Mouse (Mus musculus): ENCODE measurements around the gene Polr1e.
A peak's percentile ranks its signal among the peaks of the same experiment; 100 is the strongest.
"Not testable (repeated sequence)": the region's sequence is repeated elsewhere in the genome, so short reads cannot be mapped to it uniquely, and the experiment has no call there.

Gene Polr1e

GRCm38 (mm10) chr4:45047956-45048355 lies 29.6 kb downstream of the Polr1e start:
- no peak for DNase-seq (ENCODE audit: extremely low spot score, low read depth, low spot score)

- DNase-seq (ENCODE audit: extremely low spot score, low read depth, low spot score) = no peak
These were observed 36.5 kb downstream of the Polr1e start for GRCm38 (mm10) chr4:45054862-45055261.

DNA sequence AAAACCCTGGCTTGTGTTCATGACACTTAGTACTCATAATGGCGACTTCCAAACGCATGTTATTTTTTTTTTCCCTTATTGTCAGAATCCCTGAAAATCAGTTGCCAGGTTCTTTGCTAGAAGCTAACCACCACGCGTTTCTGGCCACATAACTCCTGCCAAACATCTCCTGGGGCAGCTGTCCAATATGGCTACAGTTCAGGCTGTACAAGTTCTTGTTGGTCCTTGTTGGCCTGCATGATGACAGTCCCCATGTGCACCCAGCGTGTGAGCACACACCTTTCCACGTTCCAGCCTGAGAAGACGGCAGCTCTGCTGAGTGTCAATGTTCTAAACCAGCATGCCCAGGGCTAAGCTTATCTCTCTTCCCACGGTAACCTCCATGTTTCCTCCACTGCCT lies 37.1 kb downstream of the Polr1e start:
- no peak for DNase-seq (ENCODE audit: extremely low spot score, low read depth, low spot score)

GRCm38 (mm10) chr4:45063836-45064235 lies 45.5 kb downstream of the Polr1e start:
- not testable (repeated sequence) for DNase-seq (ENCODE audit: extremely low spot score, low read depth, low spot score)

GRCm38 (mm10) chr4:45064577-45064976 lies 46.2 kb downstream of the Polr1e start:
- DNase-seq (ENCODE audit: extremely low spot score, low read depth, low spot score) = no peak

DNA sequence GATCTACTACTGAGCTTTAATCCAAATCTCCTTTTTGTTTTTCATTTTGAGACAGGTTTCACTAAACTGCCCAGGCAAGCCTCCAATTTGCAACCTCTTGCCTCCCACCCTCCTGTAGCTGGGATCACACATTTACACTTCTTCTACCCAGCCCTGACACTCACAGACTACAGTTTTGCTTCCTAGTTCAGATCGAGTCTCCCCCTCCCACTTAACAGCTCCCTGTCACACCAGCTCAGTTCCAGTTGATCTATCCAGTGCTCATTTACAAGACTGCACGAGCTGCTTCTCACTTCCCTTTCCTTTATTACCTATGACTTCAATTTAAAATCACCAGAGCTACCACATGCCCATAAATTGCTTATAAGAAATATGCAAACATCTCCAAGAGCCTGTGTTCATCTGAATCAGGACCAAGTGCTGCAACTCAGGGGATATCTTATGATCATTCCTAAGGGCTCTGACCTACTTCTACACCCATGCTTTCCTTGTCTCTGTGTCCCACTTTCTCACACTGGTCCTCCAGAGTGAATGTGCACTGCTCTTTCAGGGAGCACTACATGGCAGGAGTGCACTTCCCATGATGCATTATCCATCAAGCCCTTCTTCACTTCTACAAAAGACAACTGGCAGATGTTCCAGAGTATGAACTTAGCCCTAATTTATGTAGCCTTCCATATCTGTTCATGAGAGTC lies 47.8 kb downstream of the Polr1e start:
- DNase-seq (ENCODE audit: extremely low spot score, low read depth, low spot score) = no peak

GRCm38 (mm10) chr4:45067742-45068141 lies 49.4 kb downstream of the Polr1e start:
- DNase-seq (ENCODE audit: extremely low spot score, low read depth, low spot score) = no peak

DNA sequence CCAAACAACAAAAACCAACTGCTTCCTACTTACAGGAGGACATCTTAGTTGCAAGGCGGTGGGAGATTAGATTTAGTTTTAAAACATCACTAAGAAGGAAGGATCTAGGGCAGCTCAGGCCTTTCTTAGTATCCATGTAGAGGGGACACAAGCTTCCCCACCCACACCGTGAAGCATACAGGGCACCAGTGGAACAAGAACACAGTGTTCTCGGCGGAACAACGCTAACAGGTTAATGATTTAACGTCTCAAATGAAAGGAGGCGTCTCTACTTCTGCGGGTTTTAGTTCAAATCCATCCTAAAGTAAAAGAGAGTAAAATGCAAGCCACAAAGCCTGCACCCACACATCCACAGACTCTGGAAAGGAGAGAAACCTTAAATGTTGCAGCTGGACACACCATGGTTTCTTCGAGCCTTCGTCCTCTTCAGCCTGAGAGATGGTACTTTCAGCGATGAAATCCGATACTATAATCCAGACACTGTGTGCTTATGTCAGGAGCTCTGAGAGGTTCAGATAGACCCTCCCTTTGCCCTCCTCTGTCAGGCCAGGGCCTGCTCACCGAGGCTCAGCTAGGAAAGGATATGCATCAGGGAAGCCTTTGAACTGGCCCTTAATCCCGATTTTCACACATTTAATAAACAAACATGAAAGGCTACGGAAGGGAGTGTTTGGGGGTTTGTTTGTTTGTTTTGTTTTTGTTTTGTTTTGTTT lies 54.0 kb downstream of the Polr1e start:
- DNase-seq (ENCODE audit: extremely low spot score, low read depth, low spot score) = no peak

- DNase-seq (ENCODE audit: extremely low spot score, low read depth, low spot score) = no peak
These were observed 55.2 kb downstream of the Polr1e start for GRCm38 (mm10) chr4:45073544-45073943.

DNA sequence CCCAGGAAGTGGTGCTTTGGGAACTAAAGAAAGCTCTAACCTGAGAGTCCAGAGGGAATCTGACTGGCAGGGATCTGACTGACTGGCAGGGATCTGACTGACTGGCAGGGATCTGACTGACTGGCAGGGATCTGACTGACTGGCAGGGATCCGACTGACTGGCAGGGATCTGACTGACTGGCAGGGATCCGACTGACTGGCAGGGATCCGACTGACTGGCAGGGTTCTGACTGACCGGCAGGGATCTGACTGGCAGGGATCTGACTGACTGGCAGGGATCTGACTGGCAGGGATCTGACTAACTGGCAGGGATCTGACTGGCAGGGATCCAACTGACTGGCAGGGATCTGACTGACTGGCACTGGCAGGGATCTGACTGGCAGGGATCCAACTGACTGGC lies 62.7 kb downstream of the Polr1e start:
- not testable (repeated sequence) for DNase-seq (ENCODE audit: extremely low spot score, low read depth, low spot score)

DNA sequence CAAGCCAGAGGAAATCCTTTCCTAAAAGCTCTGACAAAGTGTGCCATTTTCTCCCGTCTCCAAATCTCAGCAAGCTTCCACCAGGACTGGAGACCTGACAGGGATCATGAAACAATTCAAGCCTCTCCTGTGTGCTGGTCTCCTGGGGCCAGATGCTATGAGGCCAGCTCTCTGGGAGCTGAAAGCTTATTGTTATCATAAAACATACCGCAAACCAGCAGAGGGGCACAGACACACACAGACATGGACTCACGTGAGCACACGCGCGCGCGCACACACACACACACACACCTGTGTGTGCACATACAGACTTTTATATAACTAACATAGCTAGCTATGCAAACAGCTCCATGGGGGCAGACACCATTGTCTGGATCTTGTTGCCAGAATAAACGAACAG lies 64.6 kb downstream of the Polr1e start:
- no peak for DNase-seq (ENCODE audit: extremely low spot score, low read depth, low spot score)

- no peak for DNase-seq (ENCODE audit: extremely low spot score, low read depth, low spot score)
These were observed 65.1 kb downstream of the Polr1e start for GRCm38 (mm10) chr4:45083487-45083886.

DNA sequence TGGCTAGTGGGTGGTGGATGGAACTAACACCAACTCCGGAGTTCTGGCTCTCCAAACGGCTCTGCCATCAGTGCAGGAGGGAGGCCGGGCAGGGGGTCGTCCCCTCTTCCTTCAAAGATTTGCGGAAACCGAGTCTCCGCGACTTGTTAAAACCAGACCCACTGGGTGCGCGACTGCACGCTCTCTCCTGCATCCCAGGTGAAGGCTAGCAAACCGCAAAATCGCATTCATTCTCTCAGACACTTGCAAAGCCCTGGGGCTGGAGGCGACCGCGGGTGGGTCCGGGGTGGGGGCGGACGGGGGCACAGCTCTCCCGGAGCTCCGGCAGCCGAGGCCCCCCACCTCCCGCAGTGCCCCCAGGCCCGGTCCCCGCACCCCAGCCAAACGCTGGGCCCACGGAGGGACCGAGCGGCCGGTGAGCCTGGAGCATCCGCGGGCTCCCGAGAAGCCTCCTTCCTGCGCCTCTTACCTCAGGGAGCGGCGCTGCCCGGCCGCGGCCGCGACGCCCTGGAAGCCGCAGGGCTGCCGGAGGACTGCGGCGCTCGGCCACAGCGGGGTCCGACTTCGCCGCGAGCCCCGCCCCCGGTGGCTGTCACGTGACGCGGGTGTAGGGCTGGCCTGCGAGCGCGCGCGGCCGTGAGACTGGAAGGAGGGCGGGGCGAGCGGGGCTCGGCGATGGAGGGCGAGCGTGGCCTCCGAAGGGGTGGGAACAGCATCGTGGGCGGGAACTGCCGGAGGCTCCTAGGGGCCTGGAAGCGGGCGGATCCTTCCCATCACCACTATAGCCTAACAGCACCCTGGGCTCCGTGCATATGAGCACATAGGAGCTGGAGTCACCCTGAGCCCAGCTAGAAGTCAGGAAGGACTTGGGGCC lies 65.9 kb downstream of the Polr1e start, which contains the start of gene Fbxo10:
Gene Fbxo10, minus strand, starts transcription at position 584 of the 874 bp plus-strand sequence.
- DNase-seq (ENCODE audit: extremely low spot score, low read depth, low spot score) = peak; percentile 52

DNA sequence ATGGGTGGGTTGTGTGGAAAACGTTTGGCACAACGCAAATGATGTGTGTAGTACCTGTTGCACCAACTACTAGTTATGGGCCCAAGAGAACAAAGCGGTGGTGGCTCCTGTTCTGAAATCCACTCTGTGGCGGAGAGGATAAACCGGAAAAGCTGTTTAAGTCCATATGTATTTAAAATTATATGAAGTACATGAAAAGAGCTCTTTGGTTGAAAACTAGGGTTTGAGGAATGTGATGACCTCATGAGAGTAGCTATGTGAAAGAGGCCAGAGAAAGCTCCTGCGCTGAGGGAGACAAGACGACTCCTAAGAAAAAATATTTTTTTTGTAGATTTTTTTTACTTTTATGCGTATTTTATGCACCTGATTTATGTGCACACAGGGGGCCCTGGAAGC lies 66.5 kb downstream of the Polr1e start:
- peak; percentile 18 for DNase-seq (ENCODE audit: extremely low spot score, low read depth, low spot score)
